Mouse (Mus musculus) ES-CJ7 (cell line): ENCODE measurements around the gene Med12l.
"Not testable (repeated sequence)": the region's sequence is repeated elsewhere in the genome, so short reads cannot be mapped to it uniquely, and the experiment has no call there.

Source experiments
- DNase-seq: peaks from one replicate; pipeline ENCODE4 v3.0.0; 2011; ENCODE audit warnings: low read depth, low spot score

Gene Med12l

GRCm38 (mm10) chr3:59022251-59022650 lies 16.6 kb downstream of the Med12l start:
- DNase-seq = no peak

- no peak for DNase-seq
Measured at GRCm38 (mm10) chr3:59022971-59023370, 17.3 kb downstream of the Med12l start.

GRCm38 (mm10) chr3:59024531-59025192 lies 19.0 kb downstream of the Med12l start:
- no peak for DNase-seq

GRCm38 (mm10) chr3:59025193-59025535 lies 19.5 kb downstream of the Med12l start:
- no peak for DNase-seq

- no peak for DNase-seq
Measured at GRCm38 (mm10) chr3:59028696-59029095, 23.1 kb downstream of the Med12l start.

GRCm38 (mm10) chr3:59030986-59031385 lies 25.4 kb downstream of the Med12l start:
- DNase-seq = no peak

- DNase-seq = no peak
Measured at GRCm38 (mm10) chr3:59041487-59041886, 35.9 kb downstream of the Med12l start.

- DNase-seq = no peak
Measured at GRCm38 (mm10) chr3:59054834-59055535, 49.4 kb downstream of the Med12l start.

GRCm38 (mm10) chr3:59059022-59059541 lies 53.5 kb downstream of the Med12l start:
- DNase-seq = peak; percentile 80

- no peak for DNase-seq
Measured at GRCm38 (mm10) chr3:59060131-59060530, 54.5 kb downstream of the Med12l start.

- no peak for DNase-seq
Measured at GRCm38 (mm10) chr3:59062141-59062540, 56.5 kb downstream of the Med12l start.

GRCm38 (mm10) chr3:59063431-59063830 lies 57.8 kb downstream of the Med12l start:
- DNase-seq = no peak

GRCm38 (mm10) chr3:59065937-59066336 lies 60.3 kb downstream of the Med12l start:
- DNase-seq = no peak

- no peak for DNase-seq
Measured at GRCm38 (mm10) chr3:59066558-59067294, 61.1 kb downstream of the Med12l start.

- not testable (repeated sequence) for DNase-seq
Measured at GRCm38 (mm10) chr3:59069071-59069470, 63.4 kb downstream of the Med12l start.

- no peak for DNase-seq
Measured at GRCm38 (mm10) chr3:59077278-59077677, 71.7 kb downstream of the Med12l start.

GRCm38 (mm10) chr3:59078585-59078984 lies 73.0 kb downstream of the Med12l start:
- DNase-seq = no peak

GRCm38 (mm10) chr3:59079327-59079726 lies 73.7 kb downstream of the Med12l start:
- DNase-seq = peak; percentile 91

- no peak for DNase-seq
Measured at GRCm38 (mm10) chr3:59080293-59080916, 74.8 kb downstream of the Med12l start.

GRCm38 (mm10) chr3:59080919-59081318 lies 75.3 kb downstream of the Med12l start:
- DNase-seq = no peak

GRCm38 (mm10) chr3:59092702-59093101 lies 87.1 kb downstream of the Med12l start:
- no peak for DNase-seq

GRCm38 (mm10) chr3:59097421-59097820 lies 91.8 kb downstream of the Med12l start:
- no peak for DNase-seq
